Comparison of ENCODE assay signal across 8 mouse cellular contexts in genomic region chr10:40347461-40347954, GRCm38 (mm10). TPM values are rescaled to one million over a fixed set of nuclear protein-coding genes. Genes with fewer than 3 reads are reported as not detected.
DNase-seq lines count a peak whose midpoint lies in the region; ATAC-seq and TF ChIP-seq lines count a peak whose summit lies in the region.

No protein-coding gene starts in this region.

- H3K4me2 ChIP-seq in lung, embryonic 16.5 days (ENCODE audit: low read depth, low read length): peak overlapping the region; percentile 65
- peak overlapping the region; percentile 69 for H3K4me2 ChIP-seq in hindbrain, embryonic 12.5 days (replicated peaks)
- peak overlapping the region; percentile 64 for H3K4me2 ChIP-seq in neural tube, embryonic 13.5 days

- 56% methylated on average over 9 of the region's 9 CpGs for WGBS in lung, embryonic 16.5 days
- 42% methylated on average over 9 of the region's 9 CpGs for WGBS in bone marrow, adult 2 months
- 78% methylated on average over 9 of the region's 9 CpGs for WGBS in hindbrain, embryonic 12.5 days
- 71% methylated on average over 9 of the region's 9 CpGs for WGBS in neural tube, embryonic 13.5 days

- H3K4me1 ChIP-seq in lung, embryonic 16.5 days (replicated peaks; ENCODE audit: control insufficient read depth, insufficient read depth, low read length): peaks cover 11% of the 10 kb centered on the region
- no peaks in the 10 kb centered on the region for H3K4me1 ChIP-seq in bone marrow, adult 2 months (ENCODE audit: control insufficient read depth, insufficient read depth, low read length)
- H3K4me1 ChIP-seq in hindbrain, embryonic 12.5 days: peaks cover 21% of the 10 kb centered on the region
- peaks cover 24% of the 10 kb centered on the region for H3K4me1 ChIP-seq in neural tube, embryonic 13.5 days (replicated peaks)

- H3K36me3 ChIP-seq in lung, embryonic 16.5 days (ENCODE audit: control insufficient read depth, insufficient read depth, low read length): no peaks in the 10 kb centered on the region
- no peaks in the 10 kb centered on the region for H3K36me3 ChIP-seq in hindbrain, embryonic 12.5 days
- no peaks in the 10 kb centered on the region for H3K36me3 ChIP-seq in neural tube, embryonic 13.5 days

- H3K27ac ChIP-seq in lung, embryonic 16.5 days (ENCODE audit: low read length): peak overlapping the region; percentile 4; the same call in 1 of the 2 replicates
- H3K27ac ChIP-seq in bone marrow, adult 2 months (ENCODE audit: control insufficient read depth, insufficient read depth, low read depth, low read length, poor library complexity): peak overlapping the region; percentile 5; the same call in 1 of the 2 replicates
- no peak overlapping the region for H3K27ac ChIP-seq in hindbrain, embryonic 12.5 days
- H3K27ac ChIP-seq in neural tube, embryonic 13.5 days (replicated peaks): no peak overlapping the region; the same call in 1 of the 2 replicates

- no peaks in the 10 kb centered on the region for H3K27me3 ChIP-seq in lung, embryonic 16.5 days (ENCODE audit: control insufficient read depth, insufficient read depth, low read depth, low read length)
- H3K27me3 ChIP-seq in hindbrain, embryonic 12.5 days: no peaks in the 10 kb centered on the region
- H3K27me3 ChIP-seq in neural tube, embryonic 13.5 days: no peaks in the 10 kb centered on the region

- no peak overlapping the region for H3K9ac ChIP-seq in lung, embryonic 16.5 days (ENCODE audit: low read length)
- peak overlapping the region; percentile 60 for H3K9ac ChIP-seq in hindbrain, embryonic 12.5 days
- H3K9ac ChIP-seq in neural tube, embryonic 13.5 days: no peak overlapping the region

- no peak overlapping the region; the same call in 1 of the 2 replicates for H3K4me3 ChIP-seq in lung, embryonic 16.5 days (ENCODE audit: low read length)
- no peak overlapping the region for H3K4me3 ChIP-seq in bone marrow, adult 2 months (replicated peaks; ENCODE audit: control insufficient read depth, low read depth, low read length)
- no peak overlapping the region for H3K4me3 ChIP-seq in hindbrain, embryonic 12.5 days
- peak overlapping the region; percentile 90; the same call in 1 of the 2 replicates for H3K4me3 ChIP-seq in neural tube, embryonic 13.5 days

- ATAC-seq in lung, embryonic 16.5 days (ENCODE audit: low read depth): no peak
- no peak for ATAC-seq in hindbrain, embryonic 12.5 days (ENCODE audit: low FRiP score)
- no peak for ATAC-seq in neural tube, embryonic 13.5 days (ENCODE audit: low read depth)

- TF ChIP-seq CTCF in bone marrow, adult 2 months (IDR thresholded peaks at IDR 0.05; ENCODE audit: control insufficient read depth, insufficient read depth, low read length): no peak

- no peak for TF ChIP-seq POLR2A in bone marrow, adult 2 months (IDR thresholded peaks at IDR 0.05; ENCODE audit: borderline replicate concordance, control insufficient read depth, low read depth, low read length)

- H3K9me3 ChIP-seq in lung, embryonic 16.5 days (ENCODE audit: control insufficient read depth, low read length): no peaks in the 10 kb centered on the region
- H3K9me3 ChIP-seq in hindbrain, embryonic 12.5 days (replicated peaks): no peaks in the 10 kb centered on the region
- no peaks in the 10 kb centered on the region for H3K9me3 ChIP-seq in neural tube, embryonic 13.5 days

- no peak for DNase-seq in lung, postnatal 4 days
- DNase-seq in urinary bladder, postnatal 4 days (ENCODE audit: low spot score in 2 of 2): no peak
- DNase-seq in right cerebral cortex, postnatal 10 days (ENCODE audit: low spot score in 2 of 2): no peak
- DNase-seq in urinary bladder, adult 2 months (ENCODE audit: low spot score): no peak

RNA-seq across cellular contexts. Expression of gene Cdk19, which starts 8.1 kb away (rescaled TPM):
- 9.8 and 11.3 TPM in 2 replicates for polyA plus RNA-seq in lung, embryonic 16.5 days (2015; fragmentation: Nextera tagmentation; extraction: Ambion mirVana)
- 11.1 and 18.2 TPM in 2 replicates for polyA plus RNA-seq in bone marrow, adult 2 months (2011; ENCODE audit: insufficient read depth, insufficient read length, low replicate concordance, missing spikeins)
- 15.0 and 16.7 TPM in 2 replicates for polyA plus RNA-seq in hindbrain, embryonic 12.5 days (2016; fragmentation: Nextera tagmentation; extraction: Ambion mirVana)
- polyA plus RNA-seq in neural tube, embryonic 13.5 days (2015; fragmentation: Nextera tagmentation; extraction: Ambion mirVana): 11.1 and 12.5 TPM in 2 replicates
- polyA plus RNA-seq in urinary bladder, adult 2 months (2012; rRNA removed): 14.6 and 17.0 TPM in 2 replicates

RNA-seq across cellular contexts. Expression of gene Amd1, which starts 45.5 kb away (rescaled TPM):
- 49.0 and 53.2 TPM in 2 replicates for polyA plus RNA-seq in lung, embryonic 16.5 days (2015; fragmentation: Nextera tagmentation; extraction: Ambion mirVana)
- polyA plus RNA-seq in bone marrow, adult 2 months (2011; ENCODE audit: insufficient read depth, insufficient read length, low replicate concordance, missing spikeins): 64.3 and 67.7 TPM in 2 replicates
- polyA plus RNA-seq in hindbrain, embryonic 12.5 days (2016; fragmentation: Nextera tagmentation; extraction: Ambion mirVana): 53.7 and 57.7 TPM in 2 replicates
- 40.6 and 44.4 TPM in 2 replicates for polyA plus RNA-seq in neural tube, embryonic 13.5 days (2015; fragmentation: Nextera tagmentation; extraction: Ambion mirVana)
- 99.7 and 110 TPM in 2 replicates for polyA plus RNA-seq in urinary bladder, adult 2 months (2012; rRNA removed)

Comparison
In these comparisons a context has a peak if more than half of its experiments do, and no peak if none do; other contexts are left out.
1. H3K27ac ChIP-seq: peak in lung, embryonic 16.5 days (single experiment) and bone marrow, adult 2 months (single experiment); none in hindbrain, embryonic 12.5 days (single experiment) and neural tube, embryonic 13.5 days (single experiment).
2. Peak in every context shown above with its lines, with median percentiles within 50 percentile points of each other: H3K4me2 ChIP-seq.